Mouse (Mus musculus): Measurements from ENCODE around the gene Gmpr. TPM values are rescaled to one million over a fixed set of nuclear protein-coding genes. Genes with fewer than 3 reads are reported as not detected.

Gene Gmpr
- total RNA-seq, 2 experiments from 2014 or later, result 164 to 171 TPM

DNA sequence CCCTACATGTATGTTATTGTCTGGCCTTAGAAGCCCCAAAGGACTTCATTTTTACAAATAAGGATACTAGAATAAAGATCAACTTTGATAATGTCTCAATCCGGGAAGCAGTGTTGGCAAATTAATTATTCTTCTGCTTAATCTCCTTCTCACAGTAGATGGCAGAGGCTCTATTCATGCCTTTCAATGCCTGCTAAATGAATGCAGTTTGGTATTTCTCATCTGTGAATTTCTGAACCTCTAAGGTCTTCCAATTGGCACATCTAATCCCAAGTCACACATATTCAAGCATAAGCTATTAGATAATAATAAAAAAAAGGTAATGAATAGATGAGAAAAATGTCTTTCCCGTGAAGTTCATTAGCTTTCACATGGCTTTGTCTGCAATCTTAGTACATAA is 92.6 kb downstream of the Gmpr start:
- no peak for DNase-seq (ENCODE audit: low spot score in 2 of 2)

DNA sequence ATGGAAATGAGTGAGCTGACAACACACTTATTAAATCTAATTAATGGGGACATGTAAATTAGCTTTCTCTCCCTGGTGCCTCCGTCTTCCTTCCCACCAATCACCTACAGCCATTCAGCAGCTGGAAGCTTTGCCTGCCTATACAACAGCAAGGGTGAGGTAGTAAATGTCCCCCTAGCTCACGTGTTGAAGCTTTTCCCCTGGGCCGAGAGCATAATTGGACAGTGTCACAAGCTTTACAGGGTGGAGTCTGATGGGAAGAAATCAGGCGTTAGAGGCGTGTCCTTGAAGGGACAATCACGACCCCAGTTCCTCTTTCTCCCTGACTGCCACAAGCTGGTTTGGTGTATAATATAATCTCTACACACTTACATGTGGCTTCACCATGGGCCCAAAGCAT is 93.2 kb downstream of the Gmpr start:
- no peak for DNase-seq (ENCODE audit: low spot score in 2 of 2)

Other genes with a start within 250 kb of the Gmpr start
- gene Mylip, start 117.7 kb upstream of the Gmpr start, total RNA-seq (2021), result 10 to 100 TPM in 1 of 2 experiments, 1 to 10 TPM in 1; 8.3 to 11.5 TPM

All from gastrocnemius, postnatal 4 days (tissue).